Mouse (Mus musculus): ENCODE measurements around the gene Cmtm2b.

Cmtm2b gene

DNA sequence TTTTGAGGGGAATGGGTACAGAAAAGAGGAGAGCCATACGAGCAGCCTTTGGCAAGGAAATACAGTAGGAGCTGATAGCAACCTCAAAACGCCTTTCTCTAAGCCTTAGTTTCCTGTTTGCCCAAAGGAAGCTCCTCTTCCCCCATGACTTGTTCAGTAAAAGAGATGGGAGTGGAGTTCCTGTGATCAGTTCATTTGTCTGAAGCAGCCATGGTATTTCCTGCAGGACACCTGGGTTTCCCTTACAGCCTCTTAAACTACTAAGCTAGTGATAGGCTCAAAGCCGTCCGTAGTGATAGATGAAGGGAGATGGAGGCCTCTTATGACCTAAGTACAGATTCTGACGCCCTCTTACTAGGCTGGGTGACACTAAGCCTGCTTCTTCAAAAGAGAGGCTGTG, 20.4 kb downstream of the Cmtm2b start:
- no peak for DNase-seq (ENCODE audit: low read depth)

DNA sequence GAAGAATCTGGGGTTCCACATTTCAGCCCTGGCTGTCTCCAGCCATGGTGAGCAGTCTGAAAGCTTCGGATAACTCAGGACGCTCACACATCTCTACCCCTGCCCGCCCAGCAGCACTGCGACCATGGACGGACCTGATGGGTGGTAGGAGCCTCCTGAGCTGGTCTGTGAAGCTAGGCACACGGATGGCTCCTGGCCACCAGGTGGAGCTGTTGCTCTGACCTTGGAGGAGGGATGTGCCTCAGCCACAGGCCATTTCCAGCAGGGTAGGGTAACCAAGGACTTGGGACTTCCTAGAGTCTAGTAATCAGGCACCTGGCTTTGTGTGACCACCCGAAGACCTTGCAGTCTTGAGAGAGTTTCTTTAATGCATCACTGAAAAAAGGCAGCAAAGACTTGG, 21.9 kb downstream of the Cmtm2b start:
- DNase-seq (ENCODE audit: low read depth), result peak; percentile 94

DNA sequence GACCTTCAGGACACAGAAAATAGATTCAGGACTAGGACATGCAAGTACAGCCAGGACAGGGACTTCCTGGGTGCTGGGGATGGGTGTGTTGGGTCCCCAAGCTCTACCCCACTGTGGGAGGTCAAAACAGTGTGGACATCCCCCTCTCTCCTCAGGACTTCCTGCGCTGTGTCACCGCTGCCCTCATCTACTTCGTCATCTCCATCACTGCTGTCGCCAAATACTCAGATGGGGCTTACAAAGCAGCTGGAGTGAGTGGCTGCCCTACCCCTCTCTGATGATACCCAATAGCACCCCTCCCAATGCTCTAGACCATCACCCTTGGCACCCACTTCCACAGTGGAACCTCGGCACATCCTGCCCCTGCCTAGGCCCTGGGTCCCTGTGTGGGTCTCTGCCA, 22.6 kb downstream of the Cmtm2b start:
- no peak for DNase-seq (ENCODE audit: low read depth)

DNA sequence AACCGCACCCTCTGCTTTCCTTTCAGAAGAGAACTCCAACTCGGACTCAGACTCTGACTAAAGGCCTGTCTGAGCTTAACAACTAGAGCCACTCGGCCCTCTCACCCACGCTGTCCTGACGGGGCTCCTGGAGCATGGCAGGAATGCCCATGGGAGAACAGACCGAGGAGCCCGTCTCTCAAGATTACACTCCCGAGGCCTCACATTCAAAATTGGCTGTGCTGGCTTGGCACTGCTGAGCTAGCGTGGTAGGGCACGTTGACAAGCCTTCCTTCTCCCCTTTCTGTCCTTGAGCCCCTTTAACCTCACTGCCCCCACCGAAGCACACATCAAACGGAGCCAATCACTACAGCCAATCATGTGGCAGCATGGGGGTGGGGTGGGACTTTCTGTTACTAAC, 24.7 kb downstream of the Cmtm2b start:
- no peak for DNase-seq (ENCODE audit: low read depth)

DNA sequence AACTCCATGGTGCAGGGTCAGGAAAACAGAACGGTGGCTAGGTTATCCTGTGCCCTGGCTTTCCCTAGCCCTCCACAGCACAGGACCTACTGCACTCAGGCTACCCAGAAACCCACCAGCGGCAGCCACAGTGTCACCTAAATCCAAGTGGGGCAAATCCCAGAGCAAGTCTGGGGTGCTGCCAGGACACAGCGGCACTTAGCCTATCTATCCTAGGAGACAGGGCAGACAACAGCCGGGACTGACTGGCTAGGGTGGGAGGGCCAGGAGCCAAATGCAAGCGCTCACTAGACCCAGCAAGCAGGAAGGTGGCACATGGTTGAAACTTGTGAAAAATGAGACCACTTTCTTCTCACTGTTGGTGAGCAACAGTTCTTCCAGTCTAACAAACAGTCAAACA, 26.9 kb downstream of the Cmtm2b start:
- DNase-seq (ENCODE audit: low read depth), result no peak

DNA sequence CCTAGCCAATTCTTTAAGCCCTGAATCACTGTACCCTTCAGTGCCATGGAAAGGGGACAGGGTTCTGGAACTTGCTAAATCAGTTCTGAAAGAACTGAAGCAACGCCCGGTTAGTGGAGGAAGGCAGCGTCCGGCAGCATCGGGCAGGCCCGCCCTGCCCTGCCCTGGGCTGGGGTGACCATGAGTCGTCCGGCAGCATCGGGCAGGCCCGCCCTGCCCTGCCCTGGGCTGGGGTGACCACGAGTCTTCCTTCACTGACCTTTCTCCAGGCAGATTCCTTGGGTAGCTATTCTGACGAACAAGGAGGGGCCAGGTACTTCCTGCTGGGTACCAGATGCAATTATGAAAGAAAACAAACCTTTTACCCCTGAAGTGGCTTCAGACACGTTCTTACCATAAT, 28.0 kb downstream of the Cmtm2b start:
- DNase-seq (ENCODE audit: low read depth), result no peak

DNA sequence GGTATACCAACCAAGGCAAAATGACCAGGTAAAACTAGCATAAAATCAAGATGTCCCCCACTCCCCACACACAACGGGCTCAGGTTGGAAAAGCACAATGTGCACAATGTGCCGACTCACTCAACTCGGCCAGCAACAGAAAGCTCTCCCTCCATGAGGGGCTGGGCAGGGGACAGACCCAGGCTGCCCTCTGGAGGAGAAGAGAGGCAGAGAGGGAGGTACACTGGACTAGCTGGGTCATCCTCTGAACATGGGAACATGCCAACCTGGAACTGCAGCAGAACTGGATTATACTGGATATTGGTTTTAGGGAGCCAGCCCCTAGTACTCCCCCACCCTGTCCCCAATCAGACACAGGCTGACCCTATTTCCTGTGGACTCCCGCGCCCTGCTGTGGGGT, 31.2 kb downstream of the Cmtm2b start:
- no peak for DNase-seq (ENCODE audit: low read depth)

DNA sequence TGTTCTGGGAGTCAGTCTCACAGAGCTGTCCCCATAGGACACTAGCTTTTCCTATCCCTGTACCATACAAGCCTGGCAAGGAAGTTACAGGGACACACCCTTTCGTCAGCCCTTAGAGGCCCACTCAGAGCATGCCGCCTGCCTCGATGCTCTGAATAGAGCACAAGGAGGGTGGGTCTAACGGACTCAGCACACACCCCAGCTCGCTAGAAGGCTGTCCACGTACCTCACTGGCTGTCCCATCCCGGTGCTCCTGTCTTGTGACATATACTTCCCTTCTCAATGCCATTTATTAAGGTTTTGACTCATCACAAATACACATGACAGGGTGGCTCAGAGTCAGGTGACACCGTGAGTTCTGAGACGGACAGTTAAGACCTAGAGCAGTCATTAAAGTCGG, 32.5 kb downstream of the Cmtm2b start:
- no peak for DNase-seq (ENCODE audit: low read depth)

DNA sequence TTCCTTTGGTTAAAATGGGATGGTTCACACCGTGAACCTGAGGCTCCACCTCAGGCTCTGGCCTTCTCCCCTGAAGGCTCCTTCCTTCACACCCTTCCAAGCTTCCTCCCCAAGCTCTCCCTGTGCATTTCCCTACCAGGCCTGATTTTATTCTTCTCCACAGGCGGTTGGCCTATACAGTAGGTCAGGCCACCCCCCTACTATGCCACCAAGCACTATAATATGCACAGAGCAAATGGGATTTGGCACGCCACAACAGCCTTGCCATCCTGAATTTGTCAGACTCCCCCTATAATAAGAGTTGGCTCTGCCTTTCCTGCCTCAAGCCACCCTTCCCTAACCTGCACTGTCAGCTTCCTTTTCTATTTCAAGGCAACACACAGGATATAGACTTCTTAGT, 36.6 kb downstream of the Cmtm2b start:
- no peak for DNase-seq (ENCODE audit: low read depth)

DNA sequence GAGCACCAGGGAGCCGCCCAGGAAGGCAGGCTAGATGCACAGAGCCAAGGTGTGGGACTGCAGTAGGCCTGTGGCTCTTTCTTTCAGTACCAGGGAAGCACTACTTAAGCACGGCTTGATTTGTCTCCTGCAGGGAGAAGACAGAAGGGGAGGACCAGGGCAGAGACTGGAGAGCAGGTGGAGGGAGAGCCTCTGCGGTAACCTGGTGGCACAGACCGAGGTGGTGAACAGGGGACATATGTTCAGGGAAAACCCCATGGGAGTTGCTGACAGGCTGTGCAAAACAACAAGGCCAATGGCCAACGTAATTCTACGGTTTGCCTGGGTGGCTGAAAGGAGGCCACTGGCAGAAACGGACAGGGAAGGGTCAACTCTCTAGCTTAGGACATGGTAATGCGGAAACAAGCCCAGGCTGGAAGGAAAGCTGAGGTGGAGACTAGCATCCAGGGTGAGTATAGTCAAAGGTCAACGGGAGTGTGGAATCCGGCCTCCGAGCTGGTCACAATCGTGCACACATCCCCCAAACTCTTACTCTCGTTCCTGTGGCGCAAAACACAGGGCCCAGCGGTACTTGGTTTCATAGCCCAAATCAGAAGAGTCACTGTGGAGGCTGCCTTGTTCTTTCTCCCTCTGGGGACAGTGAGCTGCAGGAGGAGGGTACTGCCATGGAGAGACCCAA, 37.9 kb downstream of the Cmtm2b start:
- DNase-seq (ENCODE audit: low read depth), result no peak

DNA sequence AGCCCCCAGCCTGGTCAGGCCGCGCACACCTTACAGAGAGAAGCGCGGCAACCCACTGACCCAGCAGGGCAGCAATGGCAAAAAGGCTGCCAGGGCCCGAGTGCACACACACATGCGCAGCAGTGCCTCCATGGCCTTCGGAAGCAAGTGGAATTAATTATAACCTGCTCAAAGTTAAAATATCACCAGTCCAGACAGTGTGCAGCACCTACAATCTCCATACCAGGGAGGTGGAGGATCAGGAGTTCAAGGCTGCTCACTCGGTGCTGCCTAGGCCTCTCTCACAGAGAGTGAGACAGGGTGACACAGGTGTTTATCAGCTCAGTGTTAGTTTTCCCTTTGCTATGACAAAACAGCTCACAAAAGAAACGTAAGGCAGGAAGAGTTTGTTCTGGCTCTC, 43.7 kb downstream of the Cmtm2b start:
- DNase-seq (ENCODE audit: low read depth), result no peak

DNA sequence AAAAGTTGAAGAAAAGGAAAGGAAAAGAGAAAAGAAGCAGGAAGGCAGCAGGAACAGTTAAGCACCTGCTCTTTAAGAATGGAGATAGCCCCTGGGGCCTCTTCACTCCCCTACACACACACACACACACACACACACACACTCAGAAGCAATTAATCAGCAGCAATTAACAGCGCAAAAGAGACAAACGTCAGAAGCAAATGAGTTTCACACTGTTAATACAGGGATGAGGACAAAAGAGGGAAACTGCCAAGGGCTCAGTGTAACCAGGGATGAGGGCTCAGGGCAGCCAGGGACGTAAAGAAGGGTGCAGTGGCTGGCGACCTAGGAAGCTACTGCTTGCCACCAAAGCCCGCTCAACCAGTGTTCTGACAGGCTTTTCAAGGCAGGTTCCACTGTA, 45.4 kb downstream of the Cmtm2b start:
- no peak for DNase-seq (ENCODE audit: low read depth)

DNA sequence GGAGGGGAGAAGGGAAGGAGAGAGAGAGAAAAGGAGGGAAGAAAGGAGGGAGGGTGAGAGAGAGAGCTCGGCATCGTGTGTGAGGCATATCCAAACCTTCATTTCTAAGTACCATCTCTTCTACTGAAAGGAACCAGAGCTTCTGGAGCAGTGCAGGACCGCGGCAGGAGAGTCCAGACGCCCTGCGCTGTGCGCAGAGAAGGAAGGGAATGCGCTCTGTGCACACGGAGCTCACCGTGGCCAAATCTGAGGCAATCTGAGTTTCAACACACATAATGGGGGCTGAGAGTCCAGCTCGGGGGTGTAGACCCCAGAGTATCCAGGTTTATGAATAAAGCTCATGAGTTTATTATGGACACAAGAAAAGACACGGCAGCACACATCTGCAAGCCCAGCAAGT, 47.6 kb downstream of the Cmtm2b start:
- no peak for DNase-seq (ENCODE audit: low read depth)

DNA sequence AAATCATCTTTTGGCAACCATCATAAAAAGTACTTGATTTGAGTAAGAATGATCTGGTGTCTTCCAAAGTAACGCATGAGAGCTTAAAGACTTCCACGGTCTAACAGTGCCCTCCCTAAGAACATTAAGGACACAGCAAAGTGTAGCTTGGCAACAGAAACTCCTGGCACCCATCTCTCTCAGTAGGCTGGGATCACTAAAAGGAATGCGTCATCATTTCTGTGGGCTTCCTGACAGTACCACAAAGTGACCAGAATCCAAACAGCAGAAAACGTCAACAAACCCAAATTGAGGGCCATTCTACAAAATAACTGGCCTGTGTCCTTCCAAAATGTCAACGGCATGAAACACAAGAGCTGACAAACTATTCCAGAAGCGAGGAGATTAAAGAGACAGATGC, 48.0 kb downstream of the Cmtm2b start:
- DNase-seq (ENCODE audit: low read depth), result no peak

DNA sequence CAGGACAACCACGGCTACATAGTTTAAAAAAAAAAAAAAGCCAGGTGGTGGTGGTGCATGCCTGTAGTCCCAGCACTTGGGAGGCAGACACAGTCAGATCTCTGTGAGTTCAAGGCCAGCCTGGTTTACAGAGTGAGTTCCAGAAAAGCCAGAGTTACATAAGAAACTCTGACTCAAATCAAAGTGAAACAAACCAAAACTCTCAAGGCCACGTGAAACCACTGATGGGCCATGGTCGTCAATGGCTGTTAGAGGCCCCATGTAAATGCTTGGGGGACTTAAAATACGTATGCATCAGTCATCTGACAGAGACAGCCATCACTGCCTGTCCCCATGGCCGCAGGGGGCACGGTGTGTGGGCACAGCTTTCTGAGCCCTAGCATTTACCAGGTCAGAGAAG, 49.1 kb downstream of the Cmtm2b start:
- no peak for DNase-seq (ENCODE audit: low read depth)

DNA sequence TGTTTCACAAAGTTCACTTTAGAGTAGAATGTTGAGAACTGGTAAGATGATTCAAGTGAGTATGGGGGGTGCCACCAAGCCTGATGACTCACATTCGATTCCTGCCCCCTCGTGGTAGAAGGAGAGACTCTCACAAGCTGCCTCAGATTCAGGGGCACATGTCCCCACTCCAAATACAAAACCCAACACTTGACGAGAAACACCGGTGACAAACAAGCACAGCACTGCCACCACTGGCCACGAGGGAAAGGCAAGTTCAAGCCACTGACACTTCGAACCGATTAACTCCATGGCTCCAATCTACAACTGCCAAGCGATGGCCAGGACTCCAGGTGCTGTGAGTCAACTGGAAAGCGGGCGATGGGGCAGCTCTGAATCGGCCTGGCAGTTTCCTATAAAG, 51.7 kb downstream of the Cmtm2b start:
- DNase-seq (ENCODE audit: low read depth), result no peak

DNA sequence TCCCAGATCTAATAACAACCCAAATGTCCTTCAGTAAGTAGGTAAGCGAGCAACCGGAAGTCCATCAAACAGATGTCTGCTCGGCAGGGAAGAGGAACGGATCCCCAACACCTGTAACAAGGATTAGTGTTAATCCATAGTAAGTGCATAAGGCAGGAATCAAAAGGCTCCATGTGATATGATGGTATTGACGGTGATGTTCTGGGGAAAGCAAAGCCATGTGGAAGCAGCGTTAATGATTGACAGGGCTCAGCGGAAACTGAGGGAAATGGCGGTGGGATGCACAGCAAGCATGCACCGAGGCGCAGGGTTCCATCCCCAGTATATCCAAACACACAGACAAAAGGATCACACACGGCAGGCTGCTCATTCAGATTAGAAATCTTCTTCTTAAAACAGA, 52.2 kb downstream of the Cmtm2b start:
- no peak for DNase-seq (ENCODE audit: low read depth)

DNA sequence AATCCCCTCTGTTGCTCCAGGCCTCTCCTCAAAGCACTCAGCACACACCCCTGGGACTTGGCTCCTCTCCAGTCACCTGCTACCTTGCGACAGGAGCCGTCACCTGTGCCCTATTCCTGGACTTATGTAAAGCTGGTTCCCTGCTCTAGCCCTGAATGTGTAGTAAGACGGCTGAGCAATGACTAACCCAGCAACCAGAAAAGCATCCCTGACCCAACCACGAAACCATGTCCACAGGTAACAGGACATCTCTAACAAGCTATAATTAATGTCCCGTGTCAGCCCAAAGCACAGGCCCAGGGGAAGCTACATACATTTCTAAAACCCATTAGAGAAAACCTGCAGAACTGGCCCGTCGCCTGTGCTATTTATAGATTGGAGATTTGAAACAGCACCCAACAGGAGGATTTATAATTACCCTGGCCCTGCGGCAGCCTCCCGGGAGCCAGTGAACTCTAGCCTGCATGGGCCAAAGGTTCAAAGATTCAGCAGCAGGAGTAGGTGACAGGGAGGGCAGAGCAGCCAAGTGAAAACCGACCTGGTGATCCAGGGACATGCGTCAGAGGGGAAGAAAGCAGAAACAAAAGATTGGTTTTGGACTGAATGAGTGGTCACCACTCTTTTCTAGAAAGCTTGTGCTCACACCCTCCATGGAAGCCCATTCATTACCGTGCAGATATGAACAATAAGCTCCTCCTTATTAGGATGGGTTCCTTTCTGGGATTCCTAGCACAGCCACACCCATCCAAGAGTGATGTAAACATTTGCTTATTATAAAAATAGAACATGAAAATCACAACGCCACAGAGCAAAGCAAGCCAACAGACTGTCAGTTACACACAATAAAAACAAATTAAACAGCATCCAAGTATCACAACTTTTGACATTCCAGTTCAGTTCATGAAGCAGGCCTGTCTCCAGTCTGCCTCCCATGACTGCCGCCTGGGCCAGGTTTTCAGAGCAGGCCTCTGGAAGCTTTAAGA, 53.1 kb downstream of the Cmtm2b start:
- peak; percentile 52 for DNase-seq (ENCODE audit: low read depth)

DNA sequence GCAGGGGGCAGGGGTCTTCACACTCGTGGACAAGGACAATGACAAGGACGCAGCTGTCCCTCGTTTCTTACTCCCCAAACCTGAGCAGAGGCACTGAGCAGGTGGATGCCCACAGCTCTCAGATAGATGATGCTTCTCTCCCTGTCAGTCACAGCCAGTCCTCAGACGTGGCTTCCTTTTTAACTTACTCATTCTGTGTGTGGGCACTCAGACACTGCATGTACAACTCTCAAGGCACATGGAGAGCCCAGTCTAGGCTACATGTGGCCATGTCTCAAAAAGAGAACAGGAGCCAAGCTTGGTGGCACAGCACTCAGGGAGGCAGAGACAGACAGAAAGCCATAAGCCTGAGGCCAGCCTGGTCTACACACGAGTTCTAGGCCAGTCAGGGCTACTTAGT, 53.9 kb downstream of the Cmtm2b start:
- DNase-seq (ENCODE audit: low read depth), result no peak

DNA sequence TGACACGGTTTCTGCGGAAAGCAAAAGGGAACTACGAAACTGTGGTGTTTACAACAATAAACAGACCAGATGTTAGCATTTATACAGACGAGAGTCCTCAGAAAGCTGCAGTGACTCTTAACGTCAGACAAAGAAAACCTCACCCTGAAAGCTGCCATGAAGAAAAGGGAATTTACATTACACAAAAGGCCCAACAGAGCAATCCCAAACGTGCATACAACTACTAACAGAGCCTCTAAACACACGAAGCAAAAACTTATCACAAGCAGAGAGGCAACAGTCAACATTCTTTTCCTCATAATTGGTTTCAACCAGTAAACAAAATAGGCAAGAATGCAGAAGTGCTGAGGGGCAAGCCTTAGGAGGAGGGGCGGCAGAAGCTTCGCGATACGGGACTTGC, 54.6 kb downstream of the Cmtm2b start:
- no peak for DNase-seq (ENCODE audit: low read depth)

DNA sequence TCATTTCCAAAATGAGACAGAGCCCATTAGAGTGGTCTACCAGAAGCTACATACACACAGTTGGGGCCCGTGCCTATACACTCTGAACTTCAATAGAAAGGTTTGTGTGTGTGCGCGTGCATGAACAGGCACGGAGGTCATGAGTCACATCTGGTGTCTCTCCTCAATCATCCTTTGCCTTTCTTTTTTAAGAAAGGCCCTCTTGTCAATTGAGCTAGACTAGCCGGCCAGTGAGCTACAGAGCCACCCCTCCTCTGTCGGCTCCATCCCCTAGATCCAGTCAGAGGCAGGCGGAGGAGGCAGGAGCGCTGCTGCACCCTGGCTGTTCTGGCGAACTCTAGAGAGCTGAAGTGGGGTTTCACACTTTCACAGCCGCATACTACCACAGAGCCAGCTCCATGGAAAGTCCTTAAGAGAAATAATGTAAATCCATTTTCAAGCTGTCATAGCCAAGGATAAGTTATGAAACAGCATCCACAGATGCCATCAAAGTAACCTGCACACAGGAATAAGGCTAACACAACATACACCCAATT, 57.3 kb downstream of the Cmtm2b start:
- DNase-seq (ENCODE audit: low read depth), result no peak

DNA sequence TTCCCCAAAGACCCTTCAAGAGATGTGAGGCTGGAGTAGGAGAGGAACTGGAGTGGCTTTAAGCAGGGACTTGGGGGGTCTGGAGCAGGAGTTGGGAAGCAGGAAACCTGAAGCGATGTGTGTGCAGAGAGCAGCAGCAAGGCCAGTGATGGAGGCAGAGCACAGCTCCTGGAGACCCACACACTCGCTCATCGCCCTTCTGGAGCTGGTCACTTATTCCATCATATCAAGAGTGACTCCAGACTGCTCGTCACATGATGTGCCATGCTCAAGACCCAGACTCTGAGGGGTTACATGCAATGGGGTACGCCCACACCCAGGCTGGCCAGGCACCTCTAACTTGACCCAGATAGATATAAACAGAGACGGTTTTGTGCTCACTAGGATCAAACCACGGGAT, 58.2 kb downstream of the Cmtm2b start:
- no peak for DNase-seq (ENCODE audit: low read depth)

Data from NIH3T3 (cell line).